Mouse (Mus musculus) heart, postnatal 0 days (tissue): Measurements from ENCODE around the gene Kat14. TPM values are rescaled to one million over a fixed set of nuclear protein-coding genes. Genes with fewer than 3 reads are reported as not detected.

Experiments used
- ATAC-seq: fragments of 200-750 bp; cut with Nextera tagmentation; 2 replicates; pipeline ENCODE4 v1.8.0; 2017; ENCODE audit warnings: low read depth, moderate number of reproducible peaks, moderate library complexity; ENCODE audit not compliant: insufficient read depth
- DNase-seq: peaks from one replicate; pipeline ENCODE4 v3.0.0-alpha.2; 2016; ENCODE audit warnings: low spot score
- H3K27ac ChIP-seq: fragments of 300-500 bp; sonication (generic); 2 replicates; pipeline ENCODE4 v1.5.1; 2014; ENCODE audit warnings: low read depth, mild to moderate bottlenecking
- H3K27me3 ChIP-seq: fragments of 300-500 bp; sonication (generic); 2 replicates; pipeline ENCODE4 v1.6.1; 2014; ENCODE audit warnings: low read length, mixed read lengths; ENCODE audit not compliant: control insufficient read depth, insufficient read depth
- H3K36me3 ChIP-seq: fragments of 300-500 bp; sonication (generic); replicated peaks from 2 replicates; pipeline ENCODE4 v1.6.1; 2014; ENCODE audit warnings: low read length, mixed read lengths; ENCODE audit not compliant: control insufficient read depth, insufficient read depth
- H3K4me1 ChIP-seq: fragments of 300-500 bp; sonication (generic); 2 replicates; pipeline ENCODE4 v1.6.1; 2014; ENCODE audit warnings: antibody characterized with exemption; ENCODE audit not compliant: control insufficient read depth, insufficient read depth
- H3K4me2 ChIP-seq: fragments of 300-500 bp; sonication (generic); 2 replicates; pipeline ENCODE4 v1.6.1; 2014; ENCODE audit warnings: low read depth, mild to moderate bottlenecking, low read length, moderate library complexity
- H3K4me3 ChIP-seq: fragments of 300-500 bp; sonication (generic); 2 replicates; pipeline ENCODE4 v1.5.1; 2014; ENCODE audit warnings: low read depth, low read length
- H3K9ac ChIP-seq: fragments of 300-500 bp; sonication (generic); replicated peaks from 2 replicates; pipeline ENCODE4 v1.6.1; 2014; ENCODE audit warnings: low read depth, low read length, mixed read lengths
- H3K9me3 ChIP-seq: fragments of 300-500 bp; sonication (generic); replicated peaks from 2 replicates; pipeline ENCODE4 v1.6.1; 2016; ENCODE audit warnings: low read length; ENCODE audit not compliant: control insufficient read depth
- CTCF ChIP-seq: IDR thresholded peaks from 2 replicates; pipeline ENCODE4 v1.5.1; 2016; ENCODE audit warnings: antibody characterized with exemption, control low read depth, low read depth
- EP300 ChIP-seq: IDR thresholded peaks from 2 replicates; pipeline ENCODE4 v1.6.1; 2016; ENCODE audit warnings: antibody characterized with exemption, low read depth
- WGBS: fragments of 180-500 bp; shearing (Covaris S2); extraction: QIAGEN DNeasy Blood & Tissue Kit; methylation state at CpG from one replicate; pipeline ENCODE4 v1.1.7; 2014; 5-methylcytosine and 5-hydroxymethylcytosine counted together
- polyA plus RNA-seq: library from polyadenylated mRNA; unstranded; fragments of >200 nt; fragmentation: Nextera tagmentation; extraction: Ambion mirVana; gene quantifications from 2 replicates; pipeline ENCODE4 v1.2.1, GENCODE M21; 2015
- total RNA-seq: library from RNA; depleted of rRNA; stranded (reverse); fragments of >200 nt; gene quantifications from 2 replicates; pipeline ENCODE4 v1.2.3, GENCODE M21; 2014; ENCODE audit warnings: low replicate concordance

Kat14 gene
- total and polyA plus RNA-seq, 2 experiments from 2014 or later = 20.2 to 25.0 TPM

GRCm38 (mm10) chr2:144369511-144369910 is 728 bp downstream of the Kat14 start:
- 2% methylated on average over 12 of the region's 12 CpGs for WGBS
- Histone ChIP-seq H3K4me2 (peak overlapping the region; percentile 64), H3K27ac (peak overlapping the region; percentile 95), H3K27me3 (no peaks in the 10 kb centered on the region), H3K9ac (peak overlapping the region; percentile 81), H3K36me3 (peaks cover 20% of the 10 kb centered on the region), H3K9me3 (no peaks in the 10 kb centered on the region), H3K4me3 (peak overlapping the region; percentile 75), H3K4me1 (peaks cover 9% of the 10 kb centered on the region)
- DNase-seq (no peak), ATAC-seq (peak; percentile 61)
- no peak for TF ChIP-seq EP300
- no peak for TF ChIP-seq CTCF

GRCm38 (mm10) chr2:144371566-144371965 is 2.8 kb downstream of the Kat14 start:
- Histone ChIP-seq H3K9ac (no peak overlapping the region), H3K9me3 (no peaks in the 10 kb centered on the region), H3K4me2 (no peak overlapping the region), H3K4me3 (no peak overlapping the region), H3K4me1 (peaks cover 9% of the 10 kb centered on the region), H3K27ac (no peak overlapping the region), H3K27me3 (no peaks in the 10 kb centered on the region), H3K36me3 (peaks cover 35% of the 10 kb centered on the region)
- ATAC-seq (no peak), DNase-seq (no peak)
- TF ChIP-seq EP300 (no peak), CTCF (no peak)
- 74% methylated on average over 4 of the region's 4 CpGs for WGBS

GRCm38 (mm10) chr2:144373063-144373462 is 4.3 kb downstream of the Kat14 start:
- peaks cover 46% of the 10 kb centered on the region for H3K36me3 ChIP-seq
- no peak for TF ChIP-seq EP300
- no peak for TF ChIP-seq CTCF
- WGBS = 94% methylated on average over 9 of the region's 9 CpGs
- H3K9ac ChIP-seq = no peak overlapping the region
- no peaks in the 10 kb centered on the region for H3K27me3 ChIP-seq
- ATAC-seq (no peak), DNase-seq (no peak)
- H3K9me3 ChIP-seq = no peaks in the 10 kb centered on the region
- H3K4me3 ChIP-seq = no peak overlapping the region
- peaks cover 9% of the 10 kb centered on the region for H3K4me1 ChIP-seq
- H3K27ac ChIP-seq = no peak overlapping the region
- H3K4me2 ChIP-seq = no peak overlapping the region

GRCm38 (mm10) chr2:144375063-144375703 is 6.4 kb downstream of the Kat14 start:
- no peak for ATAC-seq
- no peak overlapping the region for H3K27ac ChIP-seq
- DNase-seq = no peak
- no peak overlapping the region for H3K4me2 ChIP-seq
- peaks cover 62% of the 10 kb centered on the region for H3K36me3 ChIP-seq
- H3K4me1 ChIP-seq = peaks cover 5% of the 10 kb centered on the region
- H3K4me3 ChIP-seq = no peak overlapping the region
- H3K9ac ChIP-seq = no peak overlapping the region
- TF ChIP-seq CTCF = no peak
- no peak for TF ChIP-seq EP300
- 85% methylated on average over 10 of the region's 10 CpGs for WGBS
- H3K27me3 ChIP-seq = no peaks in the 10 kb centered on the region
- H3K9me3 ChIP-seq = no peaks in the 10 kb centered on the region

GRCm38 (mm10) chr2:144381293-144381692 is 12.5 kb downstream of the Kat14 start:
- Histone ChIP-seq H3K27ac (0 out of 2 replicates have a peak overlapping the region, but pooled peaks have one; percentile 30), H3K36me3 (peaks cover 78% of the 10 kb centered on the region), H3K4me1 (no peaks in the 10 kb centered on the region), H3K4me2 (no peak overlapping the region), H3K9me3 (no peaks in the 10 kb centered on the region), H3K9ac (no peak overlapping the region), H3K4me3 (no peak overlapping the region), H3K27me3 (no peaks in the 10 kb centered on the region)
- TF ChIP-seq CTCF (no peak), EP300 (no peak)
- DNase-seq (no peak), ATAC-seq (no peak)
- 61% methylated on average over 3 of the region's 3 CpGs for WGBS

GRCm38 (mm10) chr2:144381741-144382140 is 13.0 kb downstream of the Kat14 start:
- no peak for ATAC-seq
- H3K27me3 ChIP-seq = no peaks in the 10 kb centered on the region
- peaks cover 78% of the 10 kb centered on the region for H3K36me3 ChIP-seq
- TF ChIP-seq CTCF (no peak), EP300 (no peak)
- DNase-seq = no peak
- WGBS = 76% methylated on average over 4 of the region's 4 CpGs
- H3K4me2 ChIP-seq = no peak overlapping the region
- H3K9me3 ChIP-seq = no peaks in the 10 kb centered on the region
- H3K4me3 ChIP-seq = no peak overlapping the region
- H3K27ac ChIP-seq = no peak overlapping the region
- no peaks in the 10 kb centered on the region for H3K4me1 ChIP-seq
- H3K9ac ChIP-seq = no peak overlapping the region
